Mouse (Mus musculus) liver, embryonic 15.5 days (tissue): ENCODE data around the gene Slc1a4. TPM values are rescaled to one million over a fixed set of nuclear protein-coding genes. Genes with fewer than 3 reads are reported as not detected.
A peak's percentile ranks its signal among the peaks of the same experiment; 100 is the strongest.

Experiments used
- ATAC-seq: fragments of 200-750 bp; cut with Nextera tagmentation; 2 replicates; pipeline ENCODE4 v1.8.0; 2017; ENCODE audit warnings: moderate number of reproducible peaks, mild to moderate bottlenecking, moderate library complexity; ENCODE audit not compliant: insufficient read depth
- H3K27ac ChIP-seq: fragments of 300-500 bp; sonication (generic); replicated peaks from 2 replicates; pipeline ENCODE4 v1.5.1; 2015; ENCODE audit warnings: mild to moderate bottlenecking, inconsistent platforms
- H3K27me3 ChIP-seq: fragments of 300-500 bp; sonication (generic); 2 replicates; pipeline ENCODE4 v1.6.1; 2015; ENCODE audit warnings: mild to moderate bottlenecking, inconsistent platforms
- H3K36me3 ChIP-seq: fragments of 300-500 bp; sonication (generic); replicated peaks from 2 replicates; pipeline ENCODE4 v1.6.1; 2015; ENCODE audit warnings: moderate library complexity, mild to moderate bottlenecking, inconsistent platforms
- H3K4me1 ChIP-seq: fragments of 300-500 bp; sonication (generic); replicated peaks from 2 replicates; pipeline ENCODE4 v1.6.1; 2015; ENCODE audit warnings: inconsistent platforms
- H3K4me2 ChIP-seq: fragments of 300-500 bp; sonication (generic); 2 replicates; pipeline ENCODE4 v1.6.1; 2015; ENCODE audit warnings: moderate library complexity, mild to moderate bottlenecking, inconsistent platforms
- H3K4me3 ChIP-seq: fragments of 300-500 bp; sonication (generic); replicated peaks from 2 replicates; pipeline ENCODE4 v1.5.1; 2015; ENCODE audit warnings: mild to moderate bottlenecking, inconsistent platforms
- H3K9ac ChIP-seq: fragments of 300-500 bp; sonication (generic); 2 replicates; pipeline ENCODE4 v1.6.1; 2015; ENCODE audit warnings: moderate library complexity, mild to moderate bottlenecking, inconsistent platforms
- H3K9me3 ChIP-seq: fragments of 300-500 bp; sonication (generic); replicated peaks from 2 replicates; pipeline ENCODE4 v1.6.1; 2016; ENCODE audit warnings: inconsistent platforms
- WGBS: fragments of 180-500 bp; shearing (Covaris S2); methylation state at CpG from one replicate; pipeline ENCODE4 v1.1.7; 2015; ENCODE audit warnings: mixed read lengths; ENCODE audit not compliant: insufficient replicate concordance; 5-methylcytosine and 5-hydroxymethylcytosine counted together
- polyA plus RNA-seq: library from polyadenylated mRNA; unstranded; fragments of >200 nt; fragmentation: Nextera tagmentation; extraction: Ambion mirVana; gene quantifications from 2 replicates; pipeline ENCODE4 v1.2.1, GENCODE M21; 2015

Gene Slc1a4
- 9.6 and 12.0 TPM in 2 replicates for polyA plus RNA-seq

- H3K4me1 ChIP-seq: peaks cover 51% of the 10 kb centered on the region
- H3K4me2 ChIP-seq: peak within 1 kb of the TSS; percentile 100
- WGBS: under 1% methylated on average over 48 of the region's 48 CpGs
- H3K9ac ChIP-seq: peak within 1 kb of the TSS; percentile 91
- peak within 1 kb of the TSS; percentile 98 for H3K27ac ChIP-seq
- no peaks in the 10 kb centered on the region for H3K9me3 ChIP-seq
- no peaks in the 10 kb centered on the region for H3K36me3 ChIP-seq
- ATAC-seq: peak; percentile 98
- no peaks in the 10 kb centered on the region for H3K27me3 ChIP-seq
- peak within 1 kb of the TSS; percentile 82 for H3K4me3 ChIP-seq
Measured at GRCm38 (mm10) chr11:20332561-20333514, at the start of gene Slc1a4. Gene Slc1a4, minus strand, starts transcription at chr11:20332713.

DNA sequence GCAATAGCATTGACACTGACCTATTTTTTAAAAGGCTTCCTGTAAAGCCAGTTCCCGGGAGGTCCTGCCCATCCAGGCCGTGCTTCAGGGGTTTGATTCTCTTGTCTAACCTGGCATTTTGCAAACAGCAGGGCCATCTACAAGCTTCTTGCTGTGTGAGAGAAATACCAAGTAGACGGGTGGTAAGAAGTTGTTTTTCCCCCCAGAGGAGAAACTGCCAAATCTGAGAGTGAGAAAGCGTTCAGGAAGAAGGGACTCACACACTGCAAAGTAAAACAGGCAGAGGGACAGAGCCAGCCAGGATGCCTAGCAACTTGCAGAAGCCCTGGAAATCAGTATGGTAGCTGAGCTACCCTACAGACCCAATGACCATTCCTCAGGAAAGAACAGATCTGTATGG lies 47.6 kb upstream of the Slc1a4 start:
- Histone ChIP-seq H3K27ac (no peak overlapping the region), H3K36me3 (no peaks in the 10 kb centered on the region), H3K9me3 (no peaks in the 10 kb centered on the region), H3K4me3 (no peak overlapping the region), H3K4me2 (no peak overlapping the region), H3K4me1 (no peaks in the 10 kb centered on the region), H3K27me3 (no peaks in the 10 kb centered on the region), H3K9ac (no peak overlapping the region)
- ATAC-seq: no peak
- WGBS: 49% methylated on average over 4 of the region's 4 CpGs

GRCm38 (mm10) chr11:20376642-20377041 lies 44.1 kb upstream of the Slc1a4 start:
- no peak overlapping the region for H3K4me3 ChIP-seq
- no peak overlapping the region for H3K4me2 ChIP-seq
- H3K9ac ChIP-seq: no peak overlapping the region
- WGBS: 37% methylated on average over 7 of the region's 7 CpGs
- no peaks in the 10 kb centered on the region for H3K36me3 ChIP-seq
- ATAC-seq: peak; percentile 37; the same call in 1 of the 2 replicates
- H3K27ac ChIP-seq: no peak overlapping the region
- no peaks in the 10 kb centered on the region for H3K27me3 ChIP-seq
- H3K4me1 ChIP-seq: no peaks in the 10 kb centered on the region
- H3K9me3 ChIP-seq: no peaks in the 10 kb centered on the region

- WGBS: 68% methylated on average over 8 of the region's 8 CpGs
- Histone ChIP-seq H3K4me1 (no peaks in the 10 kb centered on the region), H3K4me3 (no peak overlapping the region), H3K27me3 (no peaks in the 10 kb centered on the region), H3K9me3 (no peaks in the 10 kb centered on the region), H3K9ac (no peak overlapping the region), H3K36me3 (no peaks in the 10 kb centered on the region), H3K27ac (no peak overlapping the region), H3K4me2 (no peak overlapping the region)
- ATAC-seq: no peak
Measured at GRCm38 (mm10) chr11:20372616-20373211, 40.2 kb upstream of the Slc1a4 start.

- Histone ChIP-seq H3K4me2 (no peak overlapping the region), H3K4me3 (no peak overlapping the region), H3K9ac (no peak overlapping the region), H3K27ac (no peak overlapping the region), H3K9me3 (no peaks in the 10 kb centered on the region), H3K36me3 (no peaks in the 10 kb centered on the region), H3K4me1 (no peaks in the 10 kb centered on the region), H3K27me3 (no peaks in the 10 kb centered on the region)
- no peak for ATAC-seq
- 48% methylated on average over 2 of the region's 2 CpGs for WGBS
Measured at GRCm38 (mm10) chr11:20370486-20370885, 38.0 kb upstream of the Slc1a4 start.

DNA sequence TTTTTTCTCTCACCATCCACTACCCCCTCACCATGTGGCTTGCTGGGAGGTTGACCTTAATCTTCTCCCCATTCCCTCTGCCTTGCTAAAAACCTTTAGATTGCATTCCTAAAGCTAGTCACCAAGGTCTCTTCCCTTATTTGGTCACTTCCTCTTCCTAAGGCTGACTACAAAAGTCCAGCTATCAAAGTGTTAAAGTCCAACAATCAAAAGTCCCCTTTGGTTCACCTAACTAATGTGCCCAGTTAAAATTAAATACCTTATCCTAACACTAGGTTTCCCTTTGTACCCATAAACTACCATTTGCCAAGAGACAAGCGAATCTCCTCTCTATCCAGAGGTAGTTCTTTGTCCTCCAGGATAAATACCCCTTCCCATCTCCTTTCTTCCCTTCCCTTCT lies 33.9 kb upstream of the Slc1a4 start:
- 54% methylated on average over 1 of the region's 1 CpGs for WGBS
- Histone ChIP-seq H3K27me3 (no peaks in the 10 kb centered on the region), H3K4me1 (no peaks in the 10 kb centered on the region), H3K9ac (no peak overlapping the region), H3K4me2 (no peak overlapping the region), H3K9me3 (no peaks in the 10 kb centered on the region), H3K4me3 (no peak overlapping the region), H3K27ac (no peak overlapping the region), H3K36me3 (no peaks in the 10 kb centered on the region)
- no peak for ATAC-seq

- no peaks in the 10 kb centered on the region for H3K9me3 ChIP-seq
- H3K27me3 ChIP-seq: no peaks in the 10 kb centered on the region
- no peak overlapping the region for H3K9ac ChIP-seq
- H3K4me3 ChIP-seq: no peak overlapping the region
- H3K27ac ChIP-seq: no peak overlapping the region
- 47% methylated on average over 3 of the region's 3 CpGs for WGBS
- no peak overlapping the region for H3K4me2 ChIP-seq
- H3K4me1 ChIP-seq: no peaks in the 10 kb centered on the region
- no peak for ATAC-seq
- H3K36me3 ChIP-seq: no peaks in the 10 kb centered on the region
Measured at GRCm38 (mm10) chr11:20361354-20361753, 28.8 kb upstream of the Slc1a4 start.

- H3K27ac ChIP-seq: no peak overlapping the region
- no peaks in the 10 kb centered on the region for H3K27me3 ChIP-seq
- no peak for ATAC-seq
- no peak overlapping the region for H3K4me2 ChIP-seq
- no peaks in the 10 kb centered on the region for H3K36me3 ChIP-seq
- H3K4me1 ChIP-seq: no peaks in the 10 kb centered on the region
- no peak overlapping the region for H3K4me3 ChIP-seq
- no peaks in the 10 kb centered on the region for H3K9me3 ChIP-seq
- no peak overlapping the region for H3K9ac ChIP-seq
- WGBS: 56% methylated on average over 9 of the region's 9 CpGs
Measured at GRCm38 (mm10) chr11:20357684-20358447, 25.4 kb upstream of the Slc1a4 start.

GRCm38 (mm10) chr11:20348466-20348865 lies 16.0 kb upstream of the Slc1a4 start:
- no peak overlapping the region for H3K9ac ChIP-seq
- ATAC-seq: no peak
- H3K9me3 ChIP-seq: no peaks in the 10 kb centered on the region
- H3K4me3 ChIP-seq: no peak overlapping the region
- H3K27me3 ChIP-seq: no peaks in the 10 kb centered on the region
- H3K36me3 ChIP-seq: no peaks in the 10 kb centered on the region
- H3K4me1 ChIP-seq: no peaks in the 10 kb centered on the region
- H3K27ac ChIP-seq: no peak overlapping the region
- no peak overlapping the region for H3K4me2 ChIP-seq
- 57% methylated on average over 2 of the region's 2 CpGs for WGBS

DNA sequence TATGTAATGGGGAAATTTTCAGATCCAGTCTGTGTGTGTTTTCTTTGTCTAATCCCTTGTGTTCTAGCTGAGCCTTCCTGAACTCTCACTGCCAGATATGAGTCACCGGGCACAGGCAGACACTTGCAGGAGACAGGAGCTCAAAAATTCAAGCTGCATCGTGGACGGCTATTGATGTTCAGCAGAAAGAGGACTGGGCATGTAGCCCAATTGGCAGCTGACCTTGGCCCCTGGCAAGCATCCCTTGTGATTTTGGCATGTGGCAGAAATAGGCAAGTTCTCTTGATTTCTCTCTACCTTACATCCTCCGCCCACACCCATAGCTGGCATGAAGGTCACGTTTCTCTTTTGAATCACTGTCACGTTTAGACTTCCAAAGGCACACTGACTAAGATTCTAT lies 15.0 kb upstream of the Slc1a4 start:
- ATAC-seq: no peak
- WGBS: 76% methylated on average over 6 of the region's 6 CpGs
- H3K27ac ChIP-seq: no peak overlapping the region

GRCm38 (mm10) chr11:20346369-20346768 lies 13.9 kb upstream of the Slc1a4 start:
- Histone ChIP-seq H3K27me3 (no peaks in the 10 kb centered on the region), H3K9me3 (no peaks in the 10 kb centered on the region), H3K4me1 (no peaks in the 10 kb centered on the region), H3K9ac (no peak overlapping the region), H3K4me2 (no peak overlapping the region), H3K36me3 (no peaks in the 10 kb centered on the region), H3K4me3 (no peak overlapping the region), H3K27ac (no peak overlapping the region)
- ATAC-seq: no peak
- WGBS: 59% methylated on average over 2 of the region's 2 CpGs

More for the DNA sequence above, 15.0 kb upstream of the Slc1a4 start:
- no peak overlapping the region for H3K9ac ChIP-seq
- no peaks in the 10 kb centered on the region for H3K36me3 ChIP-seq
- H3K9me3 ChIP-seq: no peaks in the 10 kb centered on the region
- H3K27me3 ChIP-seq: no peaks in the 10 kb centered on the region
- no peak overlapping the region for H3K4me2 ChIP-seq
- H3K4me1 ChIP-seq: no peaks in the 10 kb centered on the region
- no peak overlapping the region for H3K4me3 ChIP-seq
